Mouse (Mus musculus) ES-E14 (cell line): Measurements from ENCODE around the gene Cd300e.

ENCODE experiments used
- CHD2 ChIP-seq: IDR thresholded peaks from 2 replicates; pipeline ENCODE4 v1.6.1; 2014; ENCODE audit warnings: mild to moderate bottlenecking, low read depth, low read length, inconsistent platforms
- MAFK ChIP-seq: IDR thresholded peaks from 2 replicates; pipeline ENCODE4 v1.6.1; 2014; ENCODE audit warnings: mild to moderate bottlenecking, low read depth, low read length, inconsistent platforms; ENCODE audit not compliant: insufficient read depth
- ZC3H11A ChIP-seq: IDR thresholded peaks from 2 replicates; pipeline ENCODE4 v1.6.1; 2012; ENCODE audit warnings: low read depth, mild to moderate bottlenecking, inconsistent platforms, low read length, borderline replicate concordance
- ZNF384 ChIP-seq: IDR thresholded peaks from 2 replicates; pipeline ENCODE4 v1.6.1; 2012; ENCODE audit warnings: low read depth, low read length, inconsistent platforms

GRCm38 (mm10) chr11:115073002-115073401, 11.0 kb upstream of the Cd300e start:
- no peak for TF ChIP-seq ZNF384
- no peak for TF ChIP-seq CHD2
- TF ChIP-seq MAFK: no peak
- TF ChIP-seq ZC3H11A: no peak
